Mouse (Mus musculus) limb, embryonic 13.5 days (tissue): ENCODE results near the gene Sdk2. TPM values are rescaled to one million over a fixed set of nuclear protein-coding genes. Genes with fewer than 3 reads are reported as not detected.

ENCODE experiments used
- ATAC-seq: fragments of 200-750 bp; cut with Nextera tagmentation; 2 replicates; pipeline ENCODE4 v1.8.0; 2017; ENCODE audit warnings: low read depth, moderate number of reproducible peaks, moderate TSS enrichment; ENCODE audit not compliant: low FRiP score
- H3K27ac ChIP-seq: fragments of 300-500 bp; sonication (generic); 2 replicates; pipeline ENCODE4 v1.5.1; 2015; ENCODE audit warnings: inconsistent platforms, mild to moderate bottlenecking, moderate library complexity
- H3K27me3 ChIP-seq: fragments of 300-500 bp; sonication (generic); 2 replicates; pipeline ENCODE4 v1.6.1; 2015; ENCODE audit warnings: mild to moderate bottlenecking, inconsistent platforms
- H3K36me3 ChIP-seq: fragments of 300-500 bp; sonication (generic); 2 replicates; pipeline ENCODE4 v1.6.1; 2015; ENCODE audit warnings: inconsistent platforms, mild to moderate bottlenecking, moderate library complexity
- H3K4me1 ChIP-seq: fragments of 300-500 bp; sonication (generic); 2 replicates; pipeline ENCODE4 v1.6.1; 2015; ENCODE audit warnings: inconsistent platforms
- H3K4me2 ChIP-seq: fragments of 300-500 bp; sonication (generic); replicated peaks from 2 replicates; pipeline ENCODE4 v1.6.1; 2015; ENCODE audit warnings: inconsistent platforms, mild to moderate bottlenecking, moderate library complexity
- H3K4me3 ChIP-seq: fragments of 300-500 bp; sonication (generic); 2 replicates; pipeline ENCODE4 v1.5.1; 2015; ENCODE audit warnings: moderate library complexity, mild to moderate bottlenecking, inconsistent platforms
- H3K9ac ChIP-seq: fragments of 300-500 bp; sonication (generic); 2 replicates; pipeline ENCODE4 v1.6.1; 2015; ENCODE audit warnings: mild to moderate bottlenecking, inconsistent platforms
- H3K9me3 ChIP-seq: fragments of 300-500 bp; sonication (generic); 2 replicates; pipeline ENCODE4 v1.6.1; 2016; ENCODE audit warnings: inconsistent platforms
- whole genome bisulfite sequencing: fragments of 180-500 bp; shearing (Covaris S2); methylation state at CpG from one replicate; pipeline ENCODE4 v1.1.7; 2015; 5-methylcytosine and 5-hydroxymethylcytosine counted together
- polyA plus RNA-seq: library from polyadenylated mRNA; unstranded; fragments of >200 nt; fragmentation: Nextera tagmentation; extraction: Ambion mirVana; gene quantifications from 2 replicates; pipeline ENCODE4 v1.2.1, GENCODE M21; 2015

Gene Sdk2
- polyA plus RNA-seq, 1 experiment from 2014 or later, result 5.8 TPM

- no peak overlapping the region for H3K4me2 ChIP-seq
- H3K9ac ChIP-seq, result no peak overlapping the region
- H3K27ac ChIP-seq, result no peak overlapping the region
- no peak for ATAC-seq
- H3K36me3 ChIP-seq, result peaks cover 7% of the 10 kb centered on the region
- H3K4me3 ChIP-seq, result no peak overlapping the region
- 75% methylated on average over 4 of the region's 4 CpGs for WGBS
- peaks cover 4% of the 10 kb centered on the region; the same call in 1 of the 2 replicates for H3K4me1 ChIP-seq
- H3K9me3 ChIP-seq, result no peaks in the 10 kb centered on the region
- 0 out of 2 replicates have a peak, but pooled peaks cover 4% of the 10 kb centered on the region for H3K27me3 ChIP-seq
Observed at GRCm38 (mm10) chr11:113816439-113816838, 250.4 kb downstream of the Sdk2 start.

- H3K27me3 ChIP-seq, result no peaks in the 10 kb centered on the region
- H3K4me2 ChIP-seq, result peak overlapping the region; percentile 38; the same call in 1 of the 2 replicates
- peak; percentile 25; the same call in 1 of the 2 replicates for ATAC-seq
- H3K9me3 ChIP-seq, result no peaks in the 10 kb centered on the region
- no peak overlapping the region for H3K4me3 ChIP-seq
- WGBS, result 55% methylated on average over 20 of the region's 20 CpGs
- H3K9ac ChIP-seq, result peak overlapping the region; percentile 14; the same call in 1 of the 2 replicates
- no peak overlapping the region for H3K27ac ChIP-seq
- H3K36me3 ChIP-seq, result peaks cover 2% of the 10 kb centered on the region
- H3K4me1 ChIP-seq, result peaks cover 20% of the 10 kb centered on the region
Observed at GRCm38 (mm10) chr11:113811546-113812339, 255.1 kb downstream of the Sdk2 start.

- peak; percentile 88 for ATAC-seq
Observed at GRCm38 (mm10) chr11:113810638-113811545, 256.0 kb downstream of the Sdk2 start.

GRCm38 (mm10) chr11:113807086-113807485 lies 259.8 kb downstream of the Sdk2 start:
- no peak overlapping the region for H3K27ac ChIP-seq
- H3K9ac ChIP-seq, result no peak overlapping the region
- peaks cover 7% of the 10 kb centered on the region for H3K36me3 ChIP-seq
- ATAC-seq, result no peak
- no peak overlapping the region for H3K4me2 ChIP-seq
- 29% methylated on average over 9 of the region's 9 CpGs for WGBS
- H3K27me3 ChIP-seq, result no peaks in the 10 kb centered on the region
- H3K4me1 ChIP-seq, result peaks cover 34% of the 10 kb centered on the region
- H3K4me3 ChIP-seq, result no peak overlapping the region
- H3K9me3 ChIP-seq, result no peaks in the 10 kb centered on the region

More at GRCm38 (mm10) chr11:113810638-113811545, 256.0 kb downstream of the Sdk2 start:
- H3K4me2 ChIP-seq, result peak overlapping the region; percentile 48
- H3K36me3 ChIP-seq, result peaks cover 2% of the 10 kb centered on the region
- H3K27ac ChIP-seq, result peak overlapping the region; percentile 33; the same call in 1 of the 2 replicates
- WGBS, result 36% methylated on average over 24 of the region's 24 CpGs
- H3K4me1 ChIP-seq, result peaks cover 28% of the 10 kb centered on the region
- H3K9ac ChIP-seq, result peak overlapping the region; percentile 32; the same call in 1 of the 2 replicates
- H3K27me3 ChIP-seq, result no peaks in the 10 kb centered on the region
- no peaks in the 10 kb centered on the region for H3K9me3 ChIP-seq
- H3K4me3 ChIP-seq, result 0 out of 2 replicates have a peak overlapping the region, but pooled peaks have one; percentile 11

GRCm38 (mm10) chr11:113806382-113807077 lies 260.3 kb downstream of the Sdk2 start:
- no peaks in the 10 kb centered on the region for H3K27me3 ChIP-seq
- peaks cover 35% of the 10 kb centered on the region for H3K4me1 ChIP-seq
- peaks cover 7% of the 10 kb centered on the region for H3K36me3 ChIP-seq
- H3K9ac ChIP-seq, result no peak overlapping the region
- H3K27ac ChIP-seq, result no peak overlapping the region
- no peak overlapping the region for H3K4me2 ChIP-seq
- ATAC-seq, result no peak
- WGBS, result 46% methylated on average over 9 of the region's 9 CpGs
- no peaks in the 10 kb centered on the region for H3K9me3 ChIP-seq
- H3K4me3 ChIP-seq, result no peak overlapping the region

GRCm38 (mm10) chr11:113805974-113806373 lies 260.9 kb downstream of the Sdk2 start:
- Histone ChIP-seq H3K4me3 (no peak overlapping the region), H3K27ac (no peak overlapping the region), H3K4me1 (peaks cover 33% of the 10 kb centered on the region), H3K27me3 (no peaks in the 10 kb centered on the region), H3K4me2 (no peak overlapping the region), H3K9ac (no peak overlapping the region), H3K9me3 (no peaks in the 10 kb centered on the region), H3K36me3 (peaks cover 7% of the 10 kb centered on the region)
- no peak for ATAC-seq
- WGBS, result 75% methylated on average over 10 of the region's 10 CpGs

- WGBS, result 67% methylated on average over 9 of the region's 9 CpGs
- H3K4me2 ChIP-seq, result no peak overlapping the region
- H3K27ac ChIP-seq, result no peak overlapping the region
- H3K36me3 ChIP-seq, result peaks cover 13% of the 10 kb centered on the region
- H3K4me1 ChIP-seq, result peaks cover 24% of the 10 kb centered on the region
- H3K27me3 ChIP-seq, result no peaks in the 10 kb centered on the region
- ATAC-seq, result no peak
- no peak overlapping the region for H3K9ac ChIP-seq
- no peaks in the 10 kb centered on the region for H3K9me3 ChIP-seq
- no peak overlapping the region for H3K4me3 ChIP-seq
Observed at GRCm38 (mm10) chr11:113803321-113803941, 263.4 kb downstream of the Sdk2 start.

- no peak for ATAC-seq
- H3K27ac ChIP-seq, result no peak overlapping the region
- peaks cover 11% of the 10 kb centered on the region; the same call in 1 of the 2 replicates for H3K36me3 ChIP-seq
Observed at GRCm38 (mm10) chr11:113802456-113802855, 264.4 kb downstream of the Sdk2 start.

GRCm38 (mm10) chr11:113800026-113800425 lies 266.8 kb downstream of the Sdk2 start:
- Histone ChIP-seq H3K9me3 (no peaks in the 10 kb centered on the region), H3K4me2 (no peak overlapping the region), H3K4me3 (no peak overlapping the region), H3K36me3 (peaks cover 11% of the 10 kb centered on the region; the same call in 1 of the 2 replicates), H3K27me3 (no peaks in the 10 kb centered on the region), H3K4me1 (peaks cover 23% of the 10 kb centered on the region), H3K27ac (no peak overlapping the region), H3K9ac (no peak overlapping the region)
- no peak for ATAC-seq
- 97% methylated on average over 12 of the region's 12 CpGs for WGBS

More at GRCm38 (mm10) chr11:113802456-113802855, 264.4 kb downstream of the Sdk2 start:
- H3K4me2 ChIP-seq, result no peak overlapping the region
- 40% methylated on average over 12 of the region's 12 CpGs for WGBS
- H3K4me3 ChIP-seq, result no peak overlapping the region
- H3K9me3 ChIP-seq, result no peaks in the 10 kb centered on the region
- no peak overlapping the region for H3K9ac ChIP-seq
- peaks cover 31% of the 10 kb centered on the region for H3K4me1 ChIP-seq
- no peaks in the 10 kb centered on the region for H3K27me3 ChIP-seq

- WGBS, result 82% methylated on average over 14 of the region's 14 CpGs
- Histone ChIP-seq H3K9ac (no peak overlapping the region), H3K36me3 (peaks cover 11% of the 10 kb centered on the region; the same call in 1 of the 2 replicates), H3K4me2 (no peak overlapping the region), H3K27ac (no peak overlapping the region), H3K4me1 (peaks cover 23% of the 10 kb centered on the region), H3K4me3 (no peak overlapping the region), H3K9me3 (no peaks in the 10 kb centered on the region), H3K27me3 (no peaks in the 10 kb centered on the region)
- no peak for ATAC-seq
Observed at GRCm38 (mm10) chr11:113799041-113799447, 267.8 kb downstream of the Sdk2 start.

GRCm38 (mm10) chr11:113798011-113798410 lies 268.8 kb downstream of the Sdk2 start:
- Histone ChIP-seq H3K36me3 (peaks cover 13% of the 10 kb centered on the region), H3K9me3 (no peaks in the 10 kb centered on the region), H3K9ac (no peak overlapping the region), H3K4me1 (peaks cover 23% of the 10 kb centered on the region), H3K27ac (no peak overlapping the region), H3K4me2 (no peak overlapping the region), H3K4me3 (no peak overlapping the region), H3K27me3 (no peaks in the 10 kb centered on the region)
- ATAC-seq, result no peak
- 67% methylated on average over 6 of the region's 6 CpGs for WGBS
